Mouse (Mus musculus) brain, embryonic 14.5 days (tissue): ENCODE measurements around the gene Lman1l. TPM values are rescaled to one million over a fixed set of nuclear protein-coding genes. Genes with fewer than 3 reads are reported as not detected.

Experiments used
- DNase-seq: peaks from one replicate; pipeline ENCODE4 v3.0.0-alpha.2; 2011; ENCODE audit warnings: low read depth
- CTCF ChIP-seq: fragments of 200-500 bp; IDR thresholded peaks from 2 replicates; pipeline ENCODE4 v1.5.1; 2012; ENCODE audit warnings: inconsistent platforms, mild to moderate bottlenecking, moderate library complexity, borderline replicate concordance; ENCODE audit not compliant: insufficient read depth, insufficient read length; ENCODE audit errors: extremely low read depth
- POLR2A ChIP-seq: fragments of 200-500 bp; IDR thresholded peaks from 2 replicates; pipeline ENCODE4 v1.6.1; 2012; ENCODE audit warnings: mild to moderate bottlenecking, inconsistent platforms, borderline replicate concordance; ENCODE audit not compliant: poor library complexity, insufficient read depth, insufficient read length, severe bottlenecking; ENCODE audit errors: extremely low read depth
- polyA plus RNA-seq: library from polyadenylated mRNA; depleted of rRNA; stranded (reverse); fragments of >200 nt; gene quantifications from 2 replicates; pipeline ENCODE4 v1.2.3, GENCODE M21; 2012

The Lman1l gene
- polyA plus RNA-seq, 1 experiment = 0.12 TPM

GRCm38 (mm10) chr9:57594174-57594509 is 26.4 kb downstream of the Lman1l start:
- DNase-seq = no peak
- TF ChIP-seq POLR2A (no peak), CTCF (no peak)

DNA sequence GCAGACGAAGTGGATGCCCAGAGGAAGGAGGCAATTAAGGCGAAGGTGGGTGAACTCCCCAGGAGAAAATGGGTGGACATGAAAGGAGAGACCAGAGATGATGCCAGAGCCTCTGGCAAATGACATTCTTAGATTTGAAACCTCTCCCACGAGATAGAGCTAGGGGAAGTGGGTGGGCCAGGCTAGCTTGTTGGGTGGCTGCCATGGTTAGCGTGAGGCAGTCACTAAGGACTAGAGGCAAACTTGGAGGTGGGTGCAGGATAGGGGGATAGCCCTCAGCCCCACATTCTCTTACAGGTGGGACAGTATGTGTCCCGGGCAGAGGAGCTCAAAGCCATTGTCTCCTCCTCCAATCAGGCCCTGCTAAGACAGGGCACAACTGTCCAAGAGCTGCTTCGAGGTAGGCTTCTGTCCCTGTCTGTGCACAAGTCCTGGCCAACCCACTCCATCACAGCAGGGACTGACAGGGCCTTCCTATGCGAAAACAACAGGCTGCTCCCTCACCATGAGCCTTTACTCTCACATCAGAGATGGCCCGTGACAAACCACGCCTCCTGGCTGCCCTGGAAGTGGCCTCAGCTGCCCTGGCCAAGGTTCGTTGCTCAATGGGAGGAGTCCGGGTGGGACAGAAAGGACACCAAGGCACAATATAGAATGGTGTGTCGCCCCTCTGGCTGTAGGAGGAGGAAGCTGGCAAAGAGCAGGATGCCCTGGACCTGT is 27.0 kb downstream of the Lman1l start:
- TF ChIP-seq POLR2A (no peak), CTCF (no peak)
- DNase-seq = no peak

- TF ChIP-seq CTCF (peak; percentile 19; the same call in 1 of the 2 replicates), POLR2A (no peak)
- peak; percentile 46 for DNase-seq
These were observed 29.8 kb downstream of the Lman1l start for GRCm38 (mm10) chr9:57590726-57591125.

- peak; percentile 85 for DNase-seq
These were observed 31.1 kb downstream of the Lman1l start, which contains the start of gene Ulk3 for GRCm38 (mm10) chr9:57589224-57590126. Gene Ulk3 (plus strand): TSS chr9:57589452.

GRCm38 (mm10) chr9:57584991-57585390 is 35.6 kb downstream of the Lman1l start:
- DNase-seq = no peak
- TF ChIP-seq POLR2A (no peak), CTCF (no peak)

More at GRCm38 (mm10) chr9:57589224-57590126, 31.1 kb downstream of the Lman1l start, which contains the start of gene Ulk3:
- peak; percentile 20; the same call in 1 of the 2 replicates for TF ChIP-seq CTCF
- TF ChIP-seq POLR2A = peak; percentile 75

GRCm38 (mm10) chr9:57577144-57577849 is 43.3 kb downstream of the Lman1l start:
- DNase-seq = no peak
- TF ChIP-seq CTCF (no peak), POLR2A (no peak)

DNA sequence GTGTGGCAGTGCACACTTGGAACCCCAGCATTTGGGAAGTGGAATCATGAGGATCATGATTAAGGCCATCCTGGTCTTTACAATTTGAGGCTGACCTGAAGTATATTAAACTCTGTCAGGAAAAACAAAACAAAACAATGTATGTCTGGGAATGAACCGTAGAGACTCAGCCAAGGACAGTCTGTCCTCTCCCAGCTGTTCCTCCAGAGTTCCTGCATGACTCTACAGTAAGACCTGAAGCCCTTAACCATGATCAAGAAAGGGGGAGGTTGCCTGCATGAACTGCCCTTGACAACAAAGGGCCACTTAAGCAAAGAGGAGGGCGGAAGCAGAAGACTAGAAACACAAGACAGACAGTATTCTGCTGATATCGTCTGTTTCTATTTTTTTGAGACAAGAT is 45.0 kb downstream of the Lman1l start:
- TF ChIP-seq CTCF (no peak), POLR2A (no peak)
- no peak for DNase-seq

GRCm38 (mm10) chr9:57574397-57574796 is 46.2 kb downstream of the Lman1l start:
- DNase-seq = no peak
- TF ChIP-seq CTCF = no peak
- no peak for TF ChIP-seq POLR2A

DNA sequence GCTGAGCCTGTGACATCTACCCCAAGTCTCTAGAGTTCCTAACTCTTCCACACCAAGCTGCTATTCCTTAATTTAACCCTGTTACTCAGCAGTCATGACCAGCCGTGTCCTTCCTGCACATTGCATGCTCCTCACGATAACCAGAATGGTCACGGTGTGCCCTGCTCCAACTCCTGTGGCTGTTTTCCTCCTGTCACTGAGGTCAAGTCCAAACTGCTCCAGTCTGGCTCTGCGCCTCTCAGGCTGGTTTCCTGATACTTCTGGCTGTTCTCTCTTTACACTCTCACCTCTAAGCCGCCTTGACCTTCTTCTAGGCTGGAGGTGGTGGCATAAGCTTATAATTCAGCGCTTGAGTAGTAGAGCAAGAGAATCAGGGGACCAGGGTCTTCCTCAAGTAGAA is 52.1 kb downstream of the Lman1l start:
- TF ChIP-seq CTCF = no peak
- TF ChIP-seq POLR2A = no peak
- no peak for DNase-seq

- DNase-seq = no peak
- TF ChIP-seq CTCF = peak; percentile 36; the same call in 1 of the 2 replicates
- no peak for TF ChIP-seq POLR2A
These were observed 53.7 kb downstream of the Lman1l start for GRCm38 (mm10) chr9:57566846-57567245.
